Mouse (Mus musculus) CH12.LX (cell line): ENCODE results near the gene Sh3tc1.

Source experiments
- CTCF ChIP-seq, 2 experiments: IDR thresholded peaks in 1 of 2; conservative IDR thresholded peaks in 1 of 2; 2 replicates each; pipeline ENCODE4 v1.5.1; 2011 to 2012; ENCODE audit warnings: low read depth in 2 of 2, low read length in 2 of 2, improper control_type of control experiment in 1 of 2, inconsistent platforms in 1 of 2, mild to moderate bottlenecking in 1 of 2, moderate library complexity in 1 of 2
- IRF4 ChIP-seq: IDR thresholded peaks from 2 replicates; pipeline ENCODE4 v1.6.1; 2014; ENCODE audit warnings: low read depth, mild to moderate bottlenecking, inconsistent platforms, low read length, improper control_type of control experiment
- MAX ChIP-seq: IDR thresholded peaks from 2 replicates; pipeline ENCODE4 v1.6.1; 2011; ENCODE audit warnings: low read length, improper control_type of control experiment
- TCF12 ChIP-seq: IDR thresholded peaks from 2 replicates; pipeline ENCODE4 v1.6.1; 2014; ENCODE audit warnings: low read depth, mild to moderate bottlenecking, inconsistent platforms, low read length, improper control_type of control experiment

- TF ChIP-seq IRF4 (no peak), TCF12 (no peak), MAX (no peak), CTCF (conservative IDR thresholded peaks at IDR 0.05 in 1 of 2, IDR thresholded peaks at IDR 0.05 in 1 of 2; ENCODE audit: low read depth in 2 of 2, low read length in 2 of 2) (no peak)
Observed at GRCm38 (mm10) chr5:35719343-35719742, 20.4 kb downstream of the Sh3tc1 start.
